Mouse (Mus musculus) heart, postnatal 0 days (tissue): Measurements from ENCODE around the gene Ifit3. TPM values are rescaled to one million over a fixed set of nuclear protein-coding genes. Genes with fewer than 3 reads are reported as not detected.

Experiments used
- ATAC-seq: fragments of 200-750 bp; cut with Nextera tagmentation; 2 replicates; pipeline ENCODE4 v1.8.0; 2017; ENCODE audit warnings: low read depth, moderate number of reproducible peaks, moderate library complexity; ENCODE audit not compliant: insufficient read depth
- DNase-seq: peaks from one replicate; pipeline ENCODE4 v3.0.0-alpha.2; 2016; ENCODE audit warnings: low spot score
- H3K27ac ChIP-seq: fragments of 300-500 bp; sonication (generic); 2 replicates; pipeline ENCODE4 v1.5.1; 2014; ENCODE audit warnings: low read depth, mild to moderate bottlenecking
- H3K27me3 ChIP-seq: fragments of 300-500 bp; sonication (generic); 2 replicates; pipeline ENCODE4 v1.6.1; 2014; ENCODE audit warnings: low read length, mixed read lengths; ENCODE audit not compliant: control insufficient read depth, insufficient read depth
- H3K36me3 ChIP-seq: fragments of 300-500 bp; sonication (generic); replicated peaks from 2 replicates; pipeline ENCODE4 v1.6.1; 2014; ENCODE audit warnings: low read length, mixed read lengths; ENCODE audit not compliant: control insufficient read depth, insufficient read depth
- H3K4me1 ChIP-seq: fragments of 300-500 bp; sonication (generic); 2 replicates; pipeline ENCODE4 v1.6.1; 2014; ENCODE audit warnings: antibody characterized with exemption; ENCODE audit not compliant: control insufficient read depth, insufficient read depth
- H3K4me2 ChIP-seq: fragments of 300-500 bp; sonication (generic); 2 replicates; pipeline ENCODE4 v1.6.1; 2014; ENCODE audit warnings: low read depth, mild to moderate bottlenecking, low read length, moderate library complexity
- H3K4me3 ChIP-seq: fragments of 300-500 bp; sonication (generic); 2 replicates; pipeline ENCODE4 v1.5.1; 2014; ENCODE audit warnings: low read depth, low read length
- H3K9ac ChIP-seq: fragments of 300-500 bp; sonication (generic); replicated peaks from 2 replicates; pipeline ENCODE4 v1.6.1; 2014; ENCODE audit warnings: low read depth, low read length, mixed read lengths
- H3K9me3 ChIP-seq: fragments of 300-500 bp; sonication (generic); replicated peaks from 2 replicates; pipeline ENCODE4 v1.6.1; 2016; ENCODE audit warnings: low read length; ENCODE audit not compliant: control insufficient read depth
- CTCF ChIP-seq: IDR thresholded peaks from 2 replicates; pipeline ENCODE4 v1.5.1; 2016; ENCODE audit warnings: antibody characterized with exemption, control low read depth, low read depth
- EP300 ChIP-seq: IDR thresholded peaks from 2 replicates; pipeline ENCODE4 v1.6.1; 2016; ENCODE audit warnings: antibody characterized with exemption, low read depth
- WGBS: fragments of 180-500 bp; shearing (Covaris S2); extraction: QIAGEN DNeasy Blood & Tissue Kit; methylation state at CpG from one replicate; pipeline ENCODE4 v1.1.7; 2014; 5-methylcytosine and 5-hydroxymethylcytosine counted together
- polyA plus RNA-seq: library from polyadenylated mRNA; unstranded; fragments of >200 nt; fragmentation: Nextera tagmentation; extraction: Ambion mirVana; gene quantifications from 2 replicates; pipeline ENCODE4 v1.2.1, GENCODE M21; 2015
- total RNA-seq: library from RNA; depleted of rRNA; stranded (reverse); fragments of >200 nt; gene quantifications from 2 replicates; pipeline ENCODE4 v1.2.3, GENCODE M21; 2014; ENCODE audit warnings: low replicate concordance

Ifit3 gene
- total and polyA plus RNA-seq, 2 experiments from 2014 or later = 3.0 to 12.8 TPM

- H3K9ac ChIP-seq = peak within 1 kb of the TSS; percentile 30; the same call in 1 of the 2 replicates
- peak; percentile 68 for TF ChIP-seq CTCF
- 0 out of 2 replicates have a peak, but pooled peaks have one; percentile 16 for TF ChIP-seq EP300
- DNase-seq (peak; percentile 92), ATAC-seq (peak; percentile 91)
- H3K4me2 ChIP-seq = peak within 1 kb of the TSS; percentile 63
- H3K36me3 ChIP-seq = no peaks in the 10 kb centered on the region
- H3K4me1 ChIP-seq = peaks cover 20% of the 10 kb centered on the region
- peak within 1 kb of the TSS; percentile 93 for H3K27ac ChIP-seq
- no peaks in the 10 kb centered on the region; the same call in 1 of the 2 replicates for H3K9me3 ChIP-seq
- peak within 1 kb of the TSS; percentile 52 for H3K4me3 ChIP-seq
- H3K27me3 ChIP-seq = no peaks in the 10 kb centered on the region
- WGBS = 2% methylated on average over 22 of the region's 22 CpGs
Observed at GRCm38 (mm10) chr19:34550534-34551223, 32.7 kb upstream of the Ifit3 start, which contains the start of gene Ifit2. Gene Ifit2, plus strand, starts transcription at chr19:34550694.

- peaks cover 20% of the 10 kb centered on the region for H3K4me1 ChIP-seq
Observed at GRCm38 (mm10) chr19:34551981-34552380, 31.4 kb upstream of the Ifit3 start.

GRCm38 (mm10) chr19:34553021-34553420, 30.3 kb upstream of the Ifit3 start:
- Histone ChIP-seq H3K4me3 (peak overlapping the region; percentile 6; the same call in 1 of the 2 replicates), H3K4me1 (peaks cover 20% of the 10 kb centered on the region), H3K4me2 (peak overlapping the region; percentile 53), H3K27me3 (no peaks in the 10 kb centered on the region), H3K9me3 (no peaks in the 10 kb centered on the region; the same call in 1 of the 2 replicates), H3K36me3 (no peaks in the 10 kb centered on the region), H3K27ac (peak overlapping the region; percentile 93), H3K9ac (peak overlapping the region; percentile 16; the same call in 1 of the 2 replicates)
- ATAC-seq = peak; percentile 22; the same call in 1 of the 2 replicates
- DNase-seq = peak; percentile 58
- 16% methylated on average over 6 of the region's 6 CpGs for WGBS
- TF ChIP-seq CTCF (no peak), EP300 (0 out of 2 replicates have a peak, but pooled peaks have one; percentile 29)

More at GRCm38 (mm10) chr19:34551981-34552380, 31.4 kb upstream of the Ifit3 start:
- Histone ChIP-seq H3K4me2 (peak overlapping the region; percentile 53), H3K4me3 (peak overlapping the region; percentile 21), H3K9me3 (no peaks in the 10 kb centered on the region; the same call in 1 of the 2 replicates), H3K27me3 (no peaks in the 10 kb centered on the region), H3K27ac (peak overlapping the region; percentile 93), H3K36me3 (no peaks in the 10 kb centered on the region), H3K9ac (0 out of 2 replicates have a peak overlapping the region, but pooled peaks have one; percentile 30)
- WGBS = 20% methylated on average over 5 of the region's 5 CpGs
- DNase-seq (peak; percentile 59), ATAC-seq (peak; percentile 56)
- TF ChIP-seq CTCF (no peak), EP300 (0 out of 2 replicates have a peak, but pooled peaks have one; percentile 20)

- Histone ChIP-seq H3K4me2 (peak overlapping the region; percentile 53), H3K27ac (peak overlapping the region; percentile 93), H3K36me3 (no peaks in the 10 kb centered on the region), H3K4me3 (peak overlapping the region; percentile 6; the same call in 1 of the 2 replicates), H3K4me1 (peaks cover 20% of the 10 kb centered on the region), H3K9me3 (no peaks in the 10 kb centered on the region; the same call in 1 of the 2 replicates), H3K27me3 (no peaks in the 10 kb centered on the region), H3K9ac (0 out of 2 replicates have a peak overlapping the region, but pooled peaks have one; percentile 16)
- TF ChIP-seq EP300 (no peak), CTCF (no peak)
- no peak for ATAC-seq
- 41% methylated on average over 3 of the region's 3 CpGs for WGBS
- DNase-seq = no peak
Observed at GRCm38 (mm10) chr19:34553522-34553921, 29.8 kb upstream of the Ifit3 start.

- H3K9ac ChIP-seq = no peak overlapping the region
- H3K4me3 ChIP-seq = no peak overlapping the region
- no peaks in the 10 kb centered on the region for H3K36me3 ChIP-seq
- 0 out of 2 replicates have a peak overlapping the region, but pooled peaks have one; percentile 43 for H3K27ac ChIP-seq
- DNase-seq = no peak
- TF ChIP-seq CTCF (no peak), EP300 (no peak)
- ATAC-seq = no peak
- H3K9me3 ChIP-seq = no peaks in the 10 kb centered on the region; the same call in 1 of the 2 replicates
- no peak overlapping the region for H3K4me2 ChIP-seq
- no peaks in the 10 kb centered on the region for H3K27me3 ChIP-seq
- H3K4me1 ChIP-seq = peaks cover 20% of the 10 kb centered on the region
Observed at GRCm38 (mm10) chr19:34554061-34554460, 29.3 kb upstream of the Ifit3 start.
